Mouse (Mus musculus) thymus, postnatal 14 days (tissue): Measurements from ENCODE around the gene Galnt14.

Experiments used
- DNase-seq: peaks from one replicate; pipeline ENCODE4 v3.0.0; 2021

Galnt14 gene

DNA sequence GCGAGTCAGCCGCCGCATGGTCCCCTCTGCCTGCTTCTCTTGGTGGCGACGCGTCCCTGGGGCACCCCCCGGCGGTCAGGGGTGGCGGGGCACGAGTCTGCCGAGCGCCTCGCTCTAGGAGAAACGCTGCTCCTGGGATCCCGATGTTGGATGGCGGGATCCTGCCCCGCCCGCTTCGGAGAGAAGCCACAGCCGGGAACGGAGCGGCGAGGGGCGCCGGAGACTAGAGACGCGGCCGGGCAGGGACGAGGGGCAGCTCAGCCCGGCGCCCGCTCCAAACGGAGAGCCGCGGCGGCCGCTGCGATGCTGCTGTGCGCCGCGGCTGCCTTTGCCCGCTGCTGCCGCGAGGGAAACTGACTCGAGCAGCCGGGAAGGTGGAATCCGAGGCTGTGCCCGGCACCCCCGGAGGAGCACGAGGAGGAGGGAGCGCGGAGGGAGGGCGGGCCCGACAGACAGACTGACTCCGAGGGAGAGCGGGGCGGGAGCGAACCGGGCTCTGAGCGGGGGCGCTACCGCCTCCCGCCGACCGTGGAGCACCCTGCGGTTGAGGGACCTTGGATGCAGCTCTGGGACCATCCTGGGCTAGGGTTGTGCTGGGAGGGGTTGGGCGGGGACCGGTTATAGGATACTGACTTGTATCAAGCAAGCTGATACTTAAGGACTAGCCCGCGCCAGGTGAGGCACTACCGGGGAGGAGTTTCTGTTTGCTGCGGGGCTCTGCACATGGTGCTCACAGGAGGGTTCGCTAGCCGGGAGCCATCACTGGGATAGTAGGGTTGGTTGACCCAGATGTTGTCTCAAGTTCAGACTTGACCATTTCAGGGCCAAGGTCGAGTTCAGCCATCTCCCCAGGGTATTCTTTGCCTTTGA lies at the start of gene Galnt14:
TSS of gene Galnt14 (minus strand) at position 412 of the 870 bp plus-strand sequence.
- peak; percentile 19 for DNase-seq

DNA sequence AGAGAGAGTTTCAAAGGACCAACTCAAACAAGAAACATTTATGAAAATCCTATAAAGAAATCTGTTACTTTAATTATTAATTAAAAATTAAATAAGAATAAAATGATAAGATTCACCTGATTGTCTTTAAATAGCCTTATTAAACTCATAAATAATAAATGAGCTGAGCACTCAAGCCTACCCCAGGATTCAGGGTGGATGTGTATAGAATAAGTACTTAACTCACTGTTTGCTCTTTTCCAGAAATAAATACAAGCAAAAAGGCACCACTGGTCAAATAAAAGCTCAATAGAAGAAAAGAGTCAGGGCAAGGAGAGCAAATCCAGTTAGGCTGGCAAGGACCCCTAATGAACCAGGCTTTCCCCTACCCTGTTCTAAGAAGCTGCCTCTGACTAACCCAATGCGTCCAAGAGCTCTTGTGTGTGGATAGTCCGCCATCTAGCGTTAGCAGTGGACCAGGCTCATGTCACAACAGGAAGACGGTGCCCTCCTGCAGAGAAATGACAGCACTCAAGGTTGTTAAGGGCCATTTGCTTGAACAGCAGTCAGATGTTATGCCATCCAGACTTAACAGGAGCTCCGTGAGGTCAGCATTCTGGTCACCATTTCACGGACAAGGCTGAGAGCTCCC lies 33.5 kb upstream of the Galnt14 start:
- peak; percentile 76 for DNase-seq

DNA sequence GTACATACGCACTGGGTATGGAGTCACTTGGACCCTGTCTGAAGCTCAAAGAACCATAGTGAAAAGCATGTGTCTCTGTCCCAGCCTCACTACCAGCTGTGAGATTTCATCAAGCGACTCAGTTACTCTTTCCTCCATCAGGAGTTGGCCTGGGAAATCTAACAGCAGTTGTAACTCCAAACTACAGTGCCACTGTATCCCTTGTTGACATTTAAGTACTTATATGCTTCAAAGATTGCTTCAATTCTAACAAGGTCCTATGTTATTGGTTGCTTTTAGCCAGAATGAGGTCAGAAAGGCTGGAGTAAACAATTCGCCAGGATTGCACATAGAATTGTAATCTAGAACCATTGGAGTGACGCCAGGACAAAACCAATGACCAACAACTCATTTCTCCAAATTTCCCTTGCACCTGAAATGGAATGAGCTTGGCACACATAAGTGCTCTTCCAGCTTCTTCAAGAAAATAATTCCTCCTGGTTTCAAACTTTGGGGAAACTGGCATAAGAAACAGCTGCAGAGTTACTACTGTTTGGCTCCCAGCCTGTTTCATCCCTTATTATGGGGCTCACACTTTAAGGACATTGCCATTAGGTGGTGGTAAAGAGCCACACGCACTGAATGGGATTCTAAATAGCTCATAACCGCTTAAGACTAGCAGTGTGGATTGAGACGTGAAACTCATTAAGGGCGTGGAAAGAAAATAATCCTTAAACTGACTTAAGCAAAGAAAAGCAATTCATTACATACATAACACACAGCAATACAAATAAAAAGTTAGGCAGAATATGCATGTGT lies 13.8 kb upstream of the Galnt14 start:
- DNase-seq = peak; percentile 30

- DNase-seq = no peak
These were observed 8.9 kb upstream of the Galnt14 start for GRCm38 (mm10) chr17:73719021-73719748.

- no peak for DNase-seq
These were observed 6.4 kb upstream of the Galnt14 start for GRCm38 (mm10) chr17:73716684-73717083.

DNA sequence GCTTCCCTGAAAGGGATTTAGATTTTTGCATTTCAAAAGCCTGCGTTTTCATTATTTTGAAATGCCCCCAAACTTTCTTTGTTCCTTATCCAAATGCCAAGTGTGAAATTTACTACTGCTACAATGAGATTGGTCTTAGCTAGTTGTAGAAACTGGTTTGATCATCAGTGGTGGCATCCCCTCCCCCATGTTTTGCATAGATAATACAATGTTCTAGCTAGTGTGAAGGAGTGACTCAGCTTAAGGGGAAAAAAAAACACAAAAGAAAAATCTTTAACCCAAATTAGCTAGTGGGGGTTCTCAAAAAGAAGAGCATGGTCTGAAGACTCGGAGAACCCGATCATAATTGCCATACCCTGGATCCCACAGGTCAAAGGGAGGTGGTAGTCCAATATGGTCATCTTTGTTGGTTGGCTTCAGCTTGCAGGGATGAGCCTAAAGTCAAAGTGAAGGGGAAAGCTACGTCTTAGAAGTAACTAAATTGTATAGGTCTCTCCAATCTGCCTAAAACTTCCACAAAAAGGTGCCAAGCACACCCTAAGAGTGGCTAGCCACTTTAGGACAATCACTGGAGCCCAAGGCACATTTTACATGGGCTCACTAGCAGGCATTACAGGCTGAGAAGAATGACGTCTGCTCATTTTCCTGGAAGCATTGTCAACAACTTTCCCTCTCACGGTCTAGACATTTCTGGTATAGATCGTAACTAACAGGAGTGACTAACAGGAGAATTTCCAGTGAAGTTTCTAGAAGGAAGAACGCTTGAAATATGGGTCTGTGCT lies 4.4 kb upstream of the Galnt14 start:
- no peak for DNase-seq

- no peak for DNase-seq
These were observed 3.1 kb upstream of the Galnt14 start for GRCm38 (mm10) chr17:73713347-73713746.

DNA sequence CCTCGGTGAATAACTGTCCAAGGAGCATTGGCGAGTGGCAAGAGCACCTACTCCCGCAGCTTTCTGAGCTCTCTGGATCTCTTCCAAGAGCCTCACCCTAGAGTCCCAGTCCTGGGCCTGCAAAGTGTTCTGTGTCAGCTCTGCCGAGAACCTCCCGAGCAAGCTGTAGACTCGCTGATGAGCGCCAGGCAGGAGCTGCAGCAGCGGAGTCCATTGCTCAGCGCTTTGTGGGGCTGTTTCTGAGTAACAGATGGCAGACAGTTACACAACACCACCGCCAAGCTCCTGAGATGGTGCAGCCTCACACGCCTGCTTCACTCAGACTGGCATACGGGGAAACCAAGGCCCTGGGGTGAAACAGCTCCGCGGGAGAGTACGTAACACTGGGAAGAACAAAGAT lies 1.7 kb upstream of the Galnt14 start:
- no peak for DNase-seq

- no peak for DNase-seq
These were observed 867 bp downstream of the Galnt14 start for GRCm38 (mm10) chr17:73709131-73710041.

- DNase-seq = no peak
These were observed 1.8 kb downstream of the Galnt14 start for GRCm38 (mm10) chr17:73708451-73708850.

DNA sequence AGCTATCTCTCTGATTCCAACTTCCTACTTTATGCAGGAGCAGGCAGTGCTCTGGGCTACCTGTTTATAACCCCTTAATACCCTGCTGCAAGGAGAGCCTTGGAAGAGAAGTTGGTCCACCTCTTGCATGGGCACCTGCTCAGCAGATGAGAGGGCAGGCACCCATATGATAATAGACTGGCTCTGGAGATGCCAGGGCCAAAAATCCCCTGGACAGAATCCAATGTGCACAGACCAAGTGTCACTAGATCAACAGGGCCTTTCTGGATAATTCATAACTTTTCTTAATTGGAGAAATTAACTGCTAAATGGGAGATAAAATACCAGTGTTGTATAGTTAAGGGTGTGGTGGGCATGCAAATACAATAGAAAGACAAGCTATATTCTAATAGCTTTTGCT lies 6.7 kb downstream of the Galnt14 start:
- DNase-seq = no peak

DNA sequence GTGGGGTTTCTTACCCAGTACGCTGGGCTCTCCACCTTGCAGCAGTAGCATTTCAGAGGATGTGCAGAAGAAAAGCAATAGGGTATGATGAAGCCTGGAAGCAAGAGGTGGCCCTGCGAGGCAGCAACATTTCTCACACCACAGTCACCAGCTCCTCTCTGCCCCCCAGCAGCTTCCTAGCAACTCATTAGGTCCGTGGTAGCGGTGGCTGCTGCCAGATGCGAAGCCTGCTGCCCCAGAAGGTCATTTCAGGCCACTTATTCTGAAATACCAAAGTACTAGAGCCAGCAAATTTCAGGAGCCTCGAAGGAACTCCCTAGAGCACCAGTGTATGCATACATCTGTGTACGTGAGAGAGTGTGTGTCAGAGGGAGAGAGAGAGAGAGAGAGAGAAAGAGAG lies 9.2 kb downstream of the Galnt14 start:
- no peak for DNase-seq

- no peak for DNase-seq
These were observed 10.4 kb downstream of the Galnt14 start for GRCm38 (mm10) chr17:73699881-73700280.

DNA sequence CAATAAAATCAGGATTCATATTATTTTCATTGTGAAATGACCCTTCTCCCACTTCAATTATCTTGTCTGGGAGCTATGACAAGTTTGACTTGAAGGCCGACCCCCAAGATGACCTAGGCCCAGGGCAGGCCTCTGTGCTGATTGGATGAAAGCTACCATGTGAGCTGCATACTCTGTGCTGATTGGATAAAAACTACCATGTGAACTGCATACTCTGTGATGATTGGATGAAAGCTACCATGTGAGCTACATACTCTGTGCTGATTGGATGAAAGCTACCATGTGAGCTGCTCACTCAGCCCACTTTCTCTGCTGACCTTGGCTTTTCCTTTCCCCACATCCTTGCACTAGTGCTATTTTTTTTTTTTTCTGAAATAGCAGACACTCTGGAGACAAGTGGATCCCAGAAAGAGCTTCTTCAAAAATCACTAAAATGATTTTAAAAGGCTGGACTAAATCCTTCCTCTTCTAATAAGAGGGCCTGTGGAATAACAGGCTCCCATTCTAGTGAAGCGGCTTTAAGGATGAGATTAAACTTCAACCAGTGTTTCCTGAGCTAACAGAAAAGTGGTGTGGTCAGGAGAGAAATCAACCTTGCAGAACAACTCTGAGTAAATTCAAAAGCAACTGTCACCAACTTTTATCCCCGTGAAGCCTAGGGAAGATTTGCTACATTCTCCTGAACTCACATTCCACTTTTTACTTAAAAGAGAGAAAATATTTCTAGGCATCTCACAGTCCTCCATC lies 15.9 kb downstream of the Galnt14 start:
- DNase-seq = no peak

DNA sequence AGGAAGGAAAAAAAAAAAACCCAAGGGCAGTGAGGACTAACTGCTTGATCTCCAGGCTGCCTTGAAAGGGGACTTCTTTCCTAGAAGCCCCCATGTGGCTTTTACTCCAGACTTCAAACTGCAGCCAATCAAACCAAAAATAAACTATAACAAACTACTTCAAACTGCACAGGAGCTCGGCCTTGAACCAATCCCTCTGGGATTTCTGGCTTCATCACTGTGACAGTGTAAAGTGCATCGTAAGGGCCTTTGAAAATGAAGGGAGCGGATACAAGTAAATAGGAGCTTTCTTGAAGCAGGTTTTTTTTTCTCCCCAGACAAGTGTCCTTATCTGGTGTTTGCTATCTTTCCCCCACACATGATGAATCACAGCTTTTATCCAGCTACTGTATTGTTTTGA lies 22.0 kb downstream of the Galnt14 start:
- no peak for DNase-seq

GRCm38 (mm10) chr17:73686292-73686691 lies 24.0 kb downstream of the Galnt14 start:
- no peak for DNase-seq

- DNase-seq = no peak
These were observed 25.5 kb downstream of the Galnt14 start for GRCm38 (mm10) chr17:73684746-73685145.

DNA sequence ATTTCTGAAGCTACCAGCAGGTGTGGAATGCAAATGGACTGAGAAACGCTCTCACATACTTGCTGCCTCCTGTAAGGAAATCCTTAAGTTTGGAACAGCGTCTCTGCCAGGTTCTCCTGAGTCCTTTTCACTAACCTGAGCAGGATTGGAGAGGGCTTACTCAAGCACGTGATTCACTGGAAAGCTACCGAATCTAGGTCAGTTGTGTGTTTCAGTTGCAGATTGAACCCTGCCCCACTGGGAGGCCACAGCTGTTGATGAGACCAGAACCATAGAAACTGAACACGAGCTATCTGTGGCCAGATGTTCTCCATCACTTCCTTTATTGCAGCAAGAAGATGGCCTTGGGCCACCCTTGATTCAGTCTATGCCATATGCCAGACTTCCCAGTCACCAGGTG lies 38.3 kb downstream of the Galnt14 start:
- DNase-seq = no peak

GRCm38 (mm10) chr17:73670048-73670447 lies 40.2 kb downstream of the Galnt14 start:
- DNase-seq = no peak

DNA sequence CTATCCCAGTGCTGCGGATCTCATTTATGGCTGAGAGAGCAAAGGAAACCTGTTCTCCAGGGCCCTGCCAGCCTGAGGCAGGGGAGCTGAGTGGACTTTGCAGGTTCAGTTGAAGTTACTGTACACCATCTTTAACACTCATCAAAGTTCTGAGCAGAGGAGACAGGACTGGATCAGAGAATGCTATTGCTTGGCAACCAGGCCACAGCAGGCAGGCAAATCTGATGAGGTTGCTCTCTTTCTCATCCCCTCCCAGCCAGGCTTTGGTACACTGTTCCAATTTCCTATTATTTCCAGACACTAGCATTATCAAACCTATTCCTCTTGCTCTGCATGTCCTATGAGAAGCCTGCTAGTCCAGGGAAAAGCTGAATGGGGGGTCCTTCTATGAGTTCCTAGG lies 41.3 kb downstream of the Galnt14 start:
- no peak for DNase-seq
